Mouse (Mus musculus) ES-Bruce4 (cell line): ENCODE data around the gene Thoc7. TPM values are rescaled to one million over a fixed set of nuclear protein-coding genes. Genes with fewer than 3 reads are reported as not detected.

Experiments
- H3K27ac ChIP-seq: 2 replicates; pipeline ENCODE4 v1.5.1; 2012; ENCODE audit warnings: low read length, inconsistent platforms; ENCODE audit not compliant: insufficient read depth
- H3K27me3 ChIP-seq: 2 replicates; pipeline ENCODE4 v1.6.1; 2012; ENCODE audit warnings: mild to moderate bottlenecking, low read length, inconsistent platforms; ENCODE audit not compliant: control insufficient read depth, poor library complexity, insufficient read depth, severe bottlenecking
- H3K36me3 ChIP-seq: 2 replicates; pipeline ENCODE4 v1.6.1; 2012; ENCODE audit warnings: inconsistent platforms, mild to moderate bottlenecking, low read length, moderate library complexity; ENCODE audit not compliant: control insufficient read depth, poor library complexity, insufficient read depth, severe bottlenecking
- H3K4me1 ChIP-seq: one replicate; pipeline ENCODE4 v1.8.1; 2011; ENCODE audit warnings: low read length; ENCODE audit not compliant: control insufficient read depth, insufficient read depth
- H3K4me3 ChIP-seq: 2 replicates; pipeline ENCODE4 v1.5.1; 2011; ENCODE audit warnings: low read depth, mild to moderate bottlenecking, low read length
- H3K9ac ChIP-seq: 2 replicates; pipeline ENCODE4 v1.6.1; 2012; ENCODE audit warnings: low read depth, mild to moderate bottlenecking, inconsistent platforms; ENCODE audit not compliant: poor library complexity, severe bottlenecking
- H3K9me3 ChIP-seq: replicated peaks from 2 replicates; pipeline ENCODE4 v1.6.1; 2012; ENCODE audit warnings: mild to moderate bottlenecking, low read length, inconsistent platforms; ENCODE audit not compliant: control insufficient read depth, poor library complexity, insufficient read depth, severe bottlenecking
- CTCF ChIP-seq: IDR thresholded peaks from one replicate; pipeline ENCODE4 v1.8.1; 2011; ENCODE audit warnings: low read depth, low read length
- EP300 ChIP-seq: IDR thresholded peaks from 2 replicates; pipeline ENCODE4 v1.6.1; 2011; ENCODE audit warnings: low read depth, low read length; ENCODE audit not compliant: insufficient read depth
- POLR2A ChIP-seq: IDR thresholded peaks from one replicate; pipeline ENCODE4 v1.8.1; 2011; ENCODE audit warnings: low read length; ENCODE audit not compliant: insufficient read depth
- polyA plus RNA-seq: library from polyadenylated mRNA; stranded (reverse); fragments of >200 nt; gene quantifications from 2 replicates; pipeline ENCODE4 v1.2.4, GENCODE M21; 2011; ENCODE audit warnings: low read depth; ENCODE audit not compliant: missing spikeins, insufficient read depth, insufficient read length

The Thoc7 gene
- polyA plus RNA-seq, 1 experiment, result 113 TPM

GRCm38 (mm10) chr14:13950401-13950800, 11.3 kb downstream of the Thoc7 start:
- H3K36me3 ChIP-seq, result peaks cover 7% of the 10 kb centered on the region
- no peak overlapping the region for H3K9ac ChIP-seq
- H3K4me1 ChIP-seq, result no peaks in the 10 kb centered on the region
- H3K9me3 ChIP-seq, result no peaks in the 10 kb centered on the region
- TF ChIP-seq POLR2A (no peak), CTCF (peak; percentile 55)
- H3K4me3 ChIP-seq, result no peak overlapping the region
- H3K27me3 ChIP-seq, result no peaks in the 10 kb centered on the region
- no peak overlapping the region for H3K27ac ChIP-seq

GRCm38 (mm10) chr14:13948345-13948744, 13.3 kb downstream of the Thoc7 start:
- Histone ChIP-seq H3K36me3 (peaks cover 7% of the 10 kb centered on the region), H3K9me3 (no peaks in the 10 kb centered on the region), H3K4me1 (no peaks in the 10 kb centered on the region), H3K27me3 (no peaks in the 10 kb centered on the region), H3K4me3 (no peak overlapping the region), H3K27ac (no peak overlapping the region), H3K9ac (no peak overlapping the region)
- no peak for TF ChIP-seq CTCF
- no peak for TF ChIP-seq POLR2A
- no peak for TF ChIP-seq EP300

GRCm38 (mm10) chr14:13944686-13945085, 17.0 kb downstream of the Thoc7 start:
- Histone ChIP-seq H3K4me1 (no peaks in the 10 kb centered on the region), H3K9me3 (no peaks in the 10 kb centered on the region), H3K9ac (no peak overlapping the region), H3K36me3 (peaks cover 3% of the 10 kb centered on the region; the same call in 1 of the 2 replicates), H3K4me3 (no peak overlapping the region), H3K27ac (no peak overlapping the region), H3K27me3 (no peaks in the 10 kb centered on the region)
- TF ChIP-seq CTCF (no peak), EP300 (no peak), POLR2A (no peak)

GRCm38 (mm10) chr14:13934052-13934371, 27.6 kb downstream of the Thoc7 start:
- no peak overlapping the region; the same call in 1 of the 2 replicates for H3K9ac ChIP-seq
- H3K4me3 ChIP-seq, result no peak overlapping the region
- no peak overlapping the region for H3K27ac ChIP-seq

GRCm38 (mm10) chr14:13933290-13934051, 28.2 kb downstream of the Thoc7 start:
- Histone ChIP-seq H3K27me3 (no peaks in the 10 kb centered on the region), H3K27ac (no peak overlapping the region), H3K9me3 (peaks cover 26% of the 10 kb centered on the region), H3K4me1 (no peaks in the 10 kb centered on the region), H3K4me3 (peak overlapping the region; percentile 65), H3K9ac (peak overlapping the region; percentile 58), H3K36me3 (no peaks in the 10 kb centered on the region)
- TF ChIP-seq CTCF (no peak), EP300 (no peak), POLR2A (no peak)

More at GRCm38 (mm10) chr14:13934052-13934371, 27.6 kb downstream of the Thoc7 start:
- TF ChIP-seq CTCF (no peak), EP300 (no peak), POLR2A (no peak)
- peaks cover 26% of the 10 kb centered on the region for H3K9me3 ChIP-seq
- H3K36me3 ChIP-seq, result no peaks in the 10 kb centered on the region
- no peaks in the 10 kb centered on the region for H3K27me3 ChIP-seq
- no peaks in the 10 kb centered on the region for H3K4me1 ChIP-seq

- Histone ChIP-seq H3K36me3 (no peaks in the 10 kb centered on the region), H3K4me1 (no peaks in the 10 kb centered on the region), H3K27ac (no peak overlapping the region), H3K27me3 (no peaks in the 10 kb centered on the region), H3K9me3 (peaks cover 9% of the 10 kb centered on the region), H3K4me3 (no peak overlapping the region), H3K9ac (no peak overlapping the region)
- no peak for TF ChIP-seq POLR2A
- no peak for TF ChIP-seq EP300
- peak; percentile 29 for TF ChIP-seq CTCF
Measured at GRCm38 (mm10) chr14:13917630-13918029, 44.0 kb downstream of the Thoc7 start.
